In the genomic region with DNA sequence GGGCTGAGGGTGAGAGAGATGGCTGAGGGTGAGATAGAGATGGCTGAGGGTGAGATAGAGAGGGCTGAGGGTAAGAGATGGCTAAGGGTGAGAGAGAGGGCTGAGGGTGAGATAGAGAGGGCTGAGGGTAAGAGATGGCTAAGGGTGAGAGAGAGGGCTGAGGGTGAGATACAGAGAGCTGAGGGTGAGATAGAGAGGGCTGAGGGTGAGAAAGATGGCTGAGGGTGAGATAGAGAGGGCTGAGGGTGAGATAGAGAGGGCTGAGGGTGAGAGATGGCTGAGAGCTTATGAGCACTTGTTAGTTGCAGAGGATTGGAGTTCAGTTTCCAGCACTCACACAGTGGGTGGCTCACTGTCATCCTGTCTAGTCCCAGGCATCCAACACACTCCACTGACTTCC, we compare ENCODE assay signal across 20 mouse cellular contexts. TPM values are rescaled to one million over a fixed set of nuclear protein-coding genes. Genes with fewer than 3 reads are reported as not detected.
"Had no signal": no experiment of that assay in that cellular context is flagged by ENCODE, and none has a peak within 500 bp of the region (broad histone marks: within the 10 kb centered on the region; RNA-seq: fewer than 3 reads in every experiment).

No protein-coding gene starts in this region.

- H3K9ac ChIP-seq: lung, embryonic 15.5 days; midbrain, embryonic 12.5 days; midbrain, embryonic 15.5 days; neural tube, embryonic 12.5 days; neural tube, embryonic 15.5 days; stomach, embryonic 15.5 days had no signal

- H3K27me3 ChIP-seq: lung, embryonic 15.5 days; midbrain, embryonic 12.5 days; midbrain, embryonic 15.5 days; neural tube, embryonic 12.5 days; neural tube, embryonic 15.5 days; stomach, embryonic 15.5 days had no signal

- H3K9me3 ChIP-seq: lung, embryonic 15.5 days; midbrain, embryonic 12.5 days; midbrain, embryonic 15.5 days; neural tube, embryonic 12.5 days; neural tube, embryonic 15.5 days; stomach, embryonic 15.5 days had no signal

- H3K4me3 ChIP-seq: left cerebral cortex, adult 2 months; lung, embryonic 15.5 days; midbrain, embryonic 12.5 days; midbrain, embryonic 15.5 days; neural tube, embryonic 12.5 days; neural tube, embryonic 15.5 days; stomach, embryonic 15.5 days had no signal

- DNase-seq: kidney, adult 2 months; kidney, postnatal 25 days; layer of hippocampus, postnatal 36 days; lung, adult 18-20 months; lung, postnatal 10 days; lung, postnatal 36 days; right cerebral cortex, adult 18-20 months; right cerebral cortex, postnatal 14 days; right cerebral cortex, postnatal 4 days; thymus, postnatal 36 days had no signal

- H3K4me1 ChIP-seq: lung, embryonic 15.5 days; midbrain, embryonic 12.5 days; midbrain, embryonic 15.5 days; neural tube, embryonic 12.5 days; neural tube, embryonic 15.5 days; stomach, embryonic 15.5 days had no signal

- H3K27ac ChIP-seq: kidney, postnatal 0 days; left cerebral cortex, adult 2 months; lung, embryonic 15.5 days; midbrain, embryonic 12.5 days; midbrain, embryonic 15.5 days; neural tube, embryonic 12.5 days; neural tube, embryonic 15.5 days; stomach, embryonic 15.5 days had no signal

- H3K36me3 ChIP-seq: lung, embryonic 15.5 days; midbrain, embryonic 12.5 days; midbrain, embryonic 15.5 days; neural tube, embryonic 12.5 days; neural tube, embryonic 15.5 days; stomach, embryonic 15.5 days had no signal

- ATAC-seq: inflammation-experienced regulatory T-cells, adult 6 months; intestine, embryonic 16.5 days; midbrain, embryonic 15.5 days had no signal

- H3K4me2 ChIP-seq: lung, embryonic 15.5 days; midbrain, embryonic 12.5 days; midbrain, embryonic 15.5 days; neural tube, embryonic 12.5 days; neural tube, embryonic 15.5 days; stomach, embryonic 15.5 days had no signal

RNA-seq across cellular contexts. Expression of a gene that starts 41.2 kb away (rescaled TPM):
- polyA plus RNA-seq: inflammation-experienced regulatory T-cells, adult 6 months had no signal
